Mouse (Mus musculus): ENCODE data around the gene Cyp2c23.

DNA sequence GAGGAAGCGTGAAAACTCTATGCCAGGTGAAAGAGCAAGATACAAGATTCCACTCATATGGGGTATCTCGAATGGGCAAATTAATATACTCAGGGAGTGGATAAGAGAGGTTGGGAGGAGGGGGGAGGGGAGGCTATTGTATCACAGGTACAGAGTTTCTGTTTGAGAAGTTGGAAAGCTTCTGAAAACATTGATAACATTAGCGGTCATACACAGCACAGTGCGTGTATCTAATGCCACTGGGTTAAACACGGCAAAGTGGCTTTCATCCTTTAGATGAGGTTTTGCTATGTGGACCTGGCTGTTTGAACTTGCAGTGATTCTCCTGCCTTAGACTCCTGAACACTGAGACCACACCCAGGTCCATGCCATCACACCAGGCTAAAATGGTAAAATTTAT lies 1.0 kb upstream of the Cyp2c23 start:
- TF ChIP-seq CTCF (IDR thresholded peaks at IDR 0.05; ENCODE audit: extremely low read depth, insufficient read depth, low read length), result no peak
- TF ChIP-seq POLR2A (IDR thresholded peaks at IDR 0.05; ENCODE audit: extremely low read depth, insufficient read depth, low read length), result no peak
